Mouse (Mus musculus) embryonic facial prominence, embryonic 14.5 days (tissue): ENCODE results near the gene Hist1h2bp. TPM values are rescaled to one million over a fixed set of nuclear protein-coding genes. Genes with fewer than 3 reads are reported as not detected.
"Not testable (repeated sequence)": the region's sequence is repeated elsewhere in the genome, so short reads cannot be mapped to it uniquely, and the experiment has no call there.

Source experiments
- ATAC-seq: fragments of 200-750 bp; cut with Nextera tagmentation; 2 replicates; pipeline ENCODE4 v1.8.0; 2017; ENCODE audit warnings: low read depth, moderate number of reproducible peaks, moderate TSS enrichment
- DNase-seq: peaks from one replicate; pipeline ENCODE4 v3.0.0-alpha.2; 2015; ENCODE audit warnings: low spot score
- H3K27ac ChIP-seq: fragments of 300-500 bp; sonication (generic); replicated peaks from 2 replicates; pipeline ENCODE4 v1.5.1; 2014; ENCODE audit warnings: low read depth, mild to moderate bottlenecking, low read length, moderate library complexity
- H3K27me3 ChIP-seq: fragments of 300-500 bp; sonication (generic); replicated peaks from 2 replicates; pipeline ENCODE4 v1.6.1; 2014; ENCODE audit warnings: low read length; ENCODE audit not compliant: control insufficient read depth, insufficient read depth
- H3K36me3 ChIP-seq: fragments of 300-500 bp; sonication (generic); 2 replicates; pipeline ENCODE4 v1.6.1; 2014; ENCODE audit warnings: low read length, mixed read lengths; ENCODE audit not compliant: control insufficient read depth, insufficient read depth
- H3K4me1 ChIP-seq: fragments of 300-500 bp; sonication (generic); 2 replicates; pipeline ENCODE4 v1.6.1; 2014; ENCODE audit warnings: antibody characterized with exemption, low read length; ENCODE audit not compliant: control insufficient read depth, insufficient read depth
- H3K4me2 ChIP-seq: fragments of 300-500 bp; sonication (generic); 2 replicates; pipeline ENCODE4 v1.6.1; 2014; ENCODE audit warnings: low read depth, mild to moderate bottlenecking, low read length, moderate library complexity, mixed read lengths
- H3K4me3 ChIP-seq: fragments of 300-500 bp; sonication (generic); 2 replicates; pipeline ENCODE4 v1.5.1; 2014; ENCODE audit warnings: low read depth, mild to moderate bottlenecking, low read length
- H3K9ac ChIP-seq: fragments of 300-500 bp; sonication (generic); 2 replicates; pipeline ENCODE4 v1.6.1; 2014; ENCODE audit warnings: low read depth, mild to moderate bottlenecking, low read length, moderate library complexity, mixed read lengths
- H3K9me3 ChIP-seq: fragments of 300-500 bp; sonication (generic); 2 replicates; pipeline ENCODE4 v1.6.1; 2016; ENCODE audit warnings: low read length; ENCODE audit not compliant: control insufficient read depth
- WGBS: fragments of 180-500 bp; shearing (Covaris S2); extraction: QIAGEN DNeasy Blood & Tissue Kit; methylation state at CpG from one replicate; pipeline ENCODE4 v1.1.7; 2014; 5-methylcytosine and 5-hydroxymethylcytosine counted together
- polyA plus RNA-seq: library from polyadenylated mRNA; unstranded; fragments of >200 nt; fragmentation: Nextera tagmentation; extraction: Ambion mirVana; gene quantifications from 2 replicates; pipeline ENCODE4 v1.2.1, GENCODE M21; 2014

Hist1h2bp gene
- polyA plus RNA-seq, 1 experiment from 2014 or later: 0.61 TPM

DNA sequence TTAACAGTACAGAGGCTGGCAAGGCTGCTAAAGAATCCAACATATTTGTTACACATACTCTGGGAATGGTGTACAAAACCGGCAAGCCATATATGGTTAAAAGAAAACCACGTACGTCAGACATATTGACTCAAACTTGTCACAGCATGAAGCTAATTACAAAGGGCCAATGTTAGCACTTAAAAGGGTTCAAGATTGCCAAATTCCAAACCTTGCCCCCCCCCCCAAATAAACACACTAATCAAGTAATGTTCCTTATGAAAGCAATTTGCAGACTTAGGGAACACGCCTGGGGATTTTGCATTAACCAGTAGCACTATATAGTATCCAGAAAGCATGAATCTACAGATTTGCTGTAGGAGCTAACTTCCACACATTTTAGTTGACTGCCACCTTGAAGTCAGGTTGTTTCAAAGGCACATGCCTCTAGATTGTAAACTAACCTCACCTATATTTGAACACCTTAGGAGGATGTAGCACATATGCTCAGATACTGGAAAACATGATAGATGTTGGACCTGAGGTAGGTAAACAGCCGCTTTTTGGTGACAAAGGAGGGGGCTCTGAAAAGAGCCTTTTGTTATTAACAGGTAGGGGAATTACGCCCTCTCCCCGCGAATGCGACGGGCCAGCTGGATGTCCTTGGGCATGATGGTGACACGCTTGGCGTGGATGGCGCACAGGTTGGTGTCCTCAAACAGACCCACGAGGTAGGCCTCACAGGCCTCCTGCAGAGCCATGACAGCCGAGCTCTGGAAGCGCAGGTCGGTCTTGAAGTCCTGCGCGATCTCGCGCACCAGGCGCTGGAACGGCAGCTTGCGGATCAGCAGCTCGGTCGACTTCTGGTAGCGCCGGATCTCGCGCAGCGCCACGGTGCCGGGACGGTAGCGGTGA, 4.7 kb upstream of the Hist1h2bp start:
- Histone ChIP-seq H3K9ac (peak overlapping the region; percentile 71), H3K4me1 (peaks cover 34% of the 10 kb centered on the region), H3K27ac (peak overlapping the region; percentile 90), H3K4me3 (peak overlapping the region; percentile 44), H3K4me2 (peak overlapping the region; percentile 60)
- peak; percentile 85 for DNase-seq
- WGBS: under 1% methylated on average over 10 of the region's 35 CpGs
- ATAC-seq, H3K36me3 ChIP-seq, H3K9me3 ChIP-seq, H3K27me3 ChIP-seq: not testable (repeated sequence)

DNA sequence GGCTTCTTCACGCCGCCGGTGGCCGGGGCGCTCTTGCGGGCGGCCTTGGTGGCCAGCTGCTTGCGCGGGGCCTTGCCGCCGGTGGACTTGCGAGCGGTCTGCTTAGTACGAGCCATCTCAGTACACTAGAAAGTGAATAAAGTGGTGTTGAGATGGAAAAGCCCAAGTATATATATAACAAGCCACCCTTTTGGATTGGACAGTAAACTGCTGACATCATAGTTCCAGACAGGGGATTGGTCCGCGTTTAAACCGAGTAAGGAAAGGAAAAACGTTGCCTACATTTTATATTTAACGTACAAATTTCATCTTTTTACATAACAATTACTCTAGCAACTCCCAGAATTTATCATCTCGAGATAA, 4.0 kb upstream of the Hist1h2bp start, which contains the start of gene Hist1h3i:
Gene Hist1h3i, minus strand, starts transcription at position 116 of the 363 bp plus-strand sequence.
- no peaks in the 10 kb centered on the region for H3K27me3 ChIP-seq
- peak within 1 kb of the TSS; percentile 71 for H3K9ac ChIP-seq
- H3K4me2 ChIP-seq: peak within 1 kb of the TSS; percentile 60
- H3K27ac ChIP-seq: peak within 1 kb of the TSS; percentile 90
- H3K9me3 ChIP-seq: no peaks in the 10 kb centered on the region
- under 1% methylated on average over 13 of the region's 20 CpGs for WGBS
- H3K36me3 ChIP-seq: no peaks in the 10 kb centered on the region
- H3K4me1 ChIP-seq: peaks cover 34% of the 10 kb centered on the region
- peak; percentile 70 for ATAC-seq
- DNase-seq: peak; percentile 97
- peak within 1 kb of the TSS; percentile 44 for H3K4me3 ChIP-seq

DNA sequence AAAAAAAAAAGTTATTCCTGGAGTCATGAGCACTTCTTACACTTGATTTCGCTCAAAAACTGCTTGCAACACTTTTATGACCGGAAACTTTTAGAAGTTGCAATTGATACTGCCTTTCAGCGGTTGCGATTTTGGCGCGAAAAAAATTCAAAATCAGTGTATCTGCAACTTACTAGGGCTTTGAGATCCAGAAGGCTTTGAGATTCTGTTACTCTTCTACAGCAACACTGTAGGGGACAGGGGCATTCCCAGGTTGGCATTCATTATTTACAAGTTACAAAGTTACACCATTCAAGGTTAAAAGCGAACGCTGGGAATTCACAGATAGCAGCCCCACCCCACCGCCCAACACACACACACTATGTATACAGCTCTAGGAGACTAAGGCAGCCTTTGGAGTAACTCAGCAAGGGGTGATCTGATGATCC, 3.5 kb upstream of the Hist1h2bp start:
- no peaks in the 10 kb centered on the region for H3K9me3 ChIP-seq
- ATAC-seq (no peak), DNase-seq (peak; percentile 81)
- H3K9ac ChIP-seq: peak overlapping the region; percentile 54
- H3K27ac ChIP-seq: peak overlapping the region; percentile 89
- peak overlapping the region; percentile 44 for H3K4me3 ChIP-seq
- peaks cover 34% of the 10 kb centered on the region for H3K4me1 ChIP-seq
- H3K4me2 ChIP-seq: peak overlapping the region; percentile 60
- no peaks in the 10 kb centered on the region for H3K27me3 ChIP-seq
- no peaks in the 10 kb centered on the region for H3K36me3 ChIP-seq
- WGBS: 0% methylated on average over 9 of the region's 9 CpGs

DNA sequence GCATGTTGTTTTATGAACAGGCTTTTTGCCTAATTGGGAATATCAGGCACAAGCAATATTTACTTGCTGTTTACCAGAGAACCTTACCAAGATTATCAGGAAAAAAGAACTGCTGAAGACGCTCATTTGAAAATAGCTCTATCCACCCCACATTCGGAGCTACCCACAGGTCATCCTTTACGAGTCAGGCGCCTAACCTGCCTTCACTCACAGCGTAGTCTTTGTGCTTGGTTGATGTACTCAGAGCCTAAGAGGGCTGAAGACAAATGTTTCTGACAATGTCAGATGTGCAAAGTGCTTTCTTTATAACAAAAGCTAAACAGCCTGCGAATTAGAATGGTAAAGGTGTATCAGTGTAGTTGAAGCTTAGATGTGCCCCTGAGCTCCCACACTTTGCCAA, 3.0 kb upstream of the Hist1h2bp start:
- Histone ChIP-seq H3K36me3 (no peaks in the 10 kb centered on the region), H3K4me2 (peak overlapping the region; percentile 60), H3K27me3 (no peaks in the 10 kb centered on the region), H3K9ac (peak overlapping the region; percentile 54), H3K9me3 (no peaks in the 10 kb centered on the region), H3K4me3 (peak overlapping the region; percentile 44), H3K27ac (peak overlapping the region; percentile 89), H3K4me1 (peaks cover 38% of the 10 kb centered on the region)
- ATAC-seq (no peak), DNase-seq (no peak)
- WGBS: 36% methylated on average over 6 of the region's 6 CpGs

DNA sequence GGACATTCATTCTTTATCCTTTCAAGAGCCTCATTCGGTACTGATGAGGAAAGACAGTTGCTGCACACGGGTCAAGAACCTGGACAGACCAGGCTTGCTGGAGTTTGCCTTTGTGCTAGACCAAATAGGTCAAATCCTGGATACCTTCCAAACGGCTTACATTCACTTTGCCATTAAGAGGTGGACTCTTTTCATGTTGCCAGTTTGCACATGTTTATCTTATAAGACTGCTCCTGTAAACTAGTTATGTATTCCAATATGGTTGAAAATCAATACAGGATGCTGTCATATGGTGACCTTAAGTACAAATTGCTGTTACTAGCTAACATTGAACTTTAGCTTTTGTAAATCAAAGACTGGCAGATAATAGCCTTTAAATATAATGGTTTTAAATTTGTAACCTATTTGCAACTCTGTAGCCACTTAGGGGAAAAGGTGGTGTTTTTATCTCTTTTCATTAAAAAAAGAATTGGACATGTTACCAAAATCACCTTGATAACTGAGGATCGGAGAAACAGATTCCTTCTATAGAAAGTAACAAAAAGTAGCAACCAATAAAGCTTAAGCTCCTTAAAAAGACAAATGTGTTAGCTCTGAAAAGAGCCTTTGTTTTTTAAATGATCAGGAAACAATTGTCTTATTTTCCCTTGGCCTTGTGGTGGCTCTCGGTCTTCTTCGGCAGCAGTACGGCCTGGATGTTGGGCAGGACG, 917 bp upstream of the Hist1h2bp start:
- Histone ChIP-seq H3K9ac (peak overlapping the region; percentile 63), H3K36me3 (no peaks in the 10 kb centered on the region), H3K27ac (peak overlapping the region; percentile 90), H3K4me3 (peak overlapping the region; percentile 36), H3K27me3 (no peaks in the 10 kb centered on the region), H3K4me2 (peak overlapping the region; percentile 56), H3K9me3 (no peaks in the 10 kb centered on the region), H3K4me1 (peaks cover 39% of the 10 kb centered on the region)
- DNase-seq (peak; percentile 64), ATAC-seq (no peak)
- WGBS: 4% methylated on average over 8 of the region's 8 CpGs

DNA sequence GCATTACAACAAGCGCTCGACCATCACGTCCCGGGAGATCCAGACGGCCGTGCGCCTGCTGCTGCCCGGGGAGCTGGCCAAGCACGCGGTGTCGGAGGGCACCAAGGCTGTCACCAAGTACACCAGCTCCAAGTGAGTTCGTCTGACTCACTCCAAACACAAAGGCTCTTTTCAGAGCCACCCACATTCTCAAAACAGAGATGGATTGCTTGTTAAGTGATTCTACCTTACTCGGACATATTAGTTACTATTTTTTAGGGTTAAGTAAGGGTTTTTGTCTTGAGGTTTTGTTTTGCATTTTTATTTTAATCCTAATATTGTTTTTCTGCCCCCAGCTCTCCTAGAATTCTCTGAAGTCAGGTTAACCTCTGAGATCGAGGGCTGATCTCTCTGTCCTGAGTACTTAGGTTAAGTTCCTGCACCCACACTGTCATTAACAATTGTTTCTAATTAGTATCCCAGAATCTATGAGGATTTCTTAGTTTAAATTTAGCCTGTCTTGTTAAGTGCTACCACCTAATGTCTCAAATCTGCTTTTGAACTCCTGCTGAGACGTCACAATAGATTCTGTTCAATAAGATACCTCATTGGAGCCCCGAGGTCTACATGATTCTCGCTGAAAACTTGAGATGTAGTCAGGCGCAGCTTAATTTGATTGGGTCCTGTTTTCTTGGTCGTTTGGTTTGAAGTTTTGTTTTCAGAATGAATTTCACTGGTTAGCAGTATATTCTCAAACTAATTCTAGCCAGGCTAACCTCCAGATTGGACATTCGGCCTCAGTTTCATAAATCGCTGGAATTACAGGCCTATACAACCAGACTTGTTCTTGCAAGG, 716 bp downstream of the Hist1h2bp start:
- peaks cover 31% of the 10 kb centered on the region for H3K4me1 ChIP-seq
- peak overlapping the region; percentile 90 for H3K27ac ChIP-seq
- H3K27me3 ChIP-seq: no peaks in the 10 kb centered on the region
- peak; percentile 68 for DNase-seq
- peak overlapping the region; percentile 56 for H3K4me2 ChIP-seq
- 16% methylated on average over 13 of the region's 21 CpGs for WGBS
- ATAC-seq: 0 out of 2 replicates have a peak, but pooled peaks have one; percentile 2
- H3K36me3 ChIP-seq: no peaks in the 10 kb centered on the region
- peak overlapping the region; percentile 50 for H3K9ac ChIP-seq
- H3K4me3 ChIP-seq: peak overlapping the region; percentile 36
- no peaks in the 10 kb centered on the region for H3K9me3 ChIP-seq

DNA sequence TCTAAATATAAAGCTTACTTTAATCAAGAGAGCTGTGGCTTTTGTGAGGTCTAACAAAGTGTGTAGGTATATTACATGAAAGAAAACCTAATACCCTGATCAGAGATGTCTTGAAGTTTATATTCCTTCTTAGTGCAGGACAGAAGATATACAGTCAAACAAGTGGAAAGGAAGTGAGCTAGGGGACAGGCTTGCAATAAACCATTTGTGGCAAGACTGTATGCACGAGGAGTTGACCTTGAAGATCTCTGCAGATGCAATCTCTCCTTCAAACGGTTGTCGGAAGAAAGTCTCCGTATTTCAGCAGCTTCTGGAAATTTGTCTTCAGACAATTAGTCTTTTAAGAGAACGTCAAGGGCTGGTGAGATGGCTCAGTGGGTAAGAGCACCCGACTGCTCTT, 2.7 kb downstream of the Hist1h2bp start:
- no peaks in the 10 kb centered on the region for H3K36me3 ChIP-seq

More for the DNA sequence above, 2.7 kb downstream of the Hist1h2bp start:
- no peak overlapping the region for H3K4me3 ChIP-seq
- H3K9me3 ChIP-seq: no peaks in the 10 kb centered on the region
- H3K27ac ChIP-seq: no peak overlapping the region
- no peak overlapping the region for H3K9ac ChIP-seq
- 52% methylated on average over 6 of the region's 6 CpGs for WGBS
- H3K27me3 ChIP-seq: no peaks in the 10 kb centered on the region
- ATAC-seq (no peak), DNase-seq (no peak)
- H3K4me1 ChIP-seq: peaks cover 22% of the 10 kb centered on the region
- no peak overlapping the region for H3K4me2 ChIP-seq
